Mouse (Mus musculus): ENCODE measurements at regions not wholly inside any gene's neighbourhood (a gene's known extent, or its start where the extent isn't known, plus 50 kb on each side); places are given as distances from the start of the nearest gene placed in this dataset.

DNA sequence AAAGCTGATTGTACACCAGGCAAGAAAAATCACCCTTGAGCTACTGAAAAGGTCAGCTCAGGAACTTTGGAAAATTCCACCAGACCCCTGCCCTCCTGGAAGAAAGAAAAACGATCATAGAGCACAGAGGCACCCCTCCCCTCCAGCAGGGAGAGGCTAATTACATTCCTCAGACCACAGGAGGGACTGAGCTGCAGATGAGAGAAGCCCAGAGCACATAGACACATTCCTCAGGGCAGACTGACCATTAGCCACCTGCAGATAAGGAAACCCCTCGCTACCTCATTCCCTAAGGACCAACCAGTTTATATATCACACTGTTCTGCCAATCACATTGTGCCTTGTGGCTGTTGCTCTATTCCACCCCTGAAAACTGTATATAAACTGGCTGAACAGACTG lies 230.3 kb downstream of the Parp8 start:
- no peak for DNase-seq (ENCODE audit: low spot score in 2 of 2)

DNA sequence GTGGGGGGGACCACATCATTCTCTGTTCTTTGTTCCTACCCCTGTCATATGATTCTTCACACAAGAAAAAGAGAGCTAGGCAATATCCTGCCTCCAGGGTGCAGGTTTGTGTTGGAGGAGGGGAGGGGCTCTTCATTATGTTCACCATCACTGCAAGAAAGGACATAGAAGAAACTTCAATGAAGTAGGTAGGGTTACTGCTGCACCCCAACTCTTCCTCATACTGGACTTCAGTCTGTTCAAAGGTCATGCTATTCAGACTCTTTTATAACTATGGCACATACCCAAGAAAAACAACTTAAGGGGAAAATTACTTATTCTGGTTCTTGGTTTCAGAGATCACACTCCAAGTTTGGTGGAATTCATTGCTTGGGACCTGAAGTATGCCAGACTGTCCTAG lies 243.7 kb downstream of the Parp8 start:
- no peak for DNase-seq (ENCODE audit: low spot score in 2 of 2)

DNA sequence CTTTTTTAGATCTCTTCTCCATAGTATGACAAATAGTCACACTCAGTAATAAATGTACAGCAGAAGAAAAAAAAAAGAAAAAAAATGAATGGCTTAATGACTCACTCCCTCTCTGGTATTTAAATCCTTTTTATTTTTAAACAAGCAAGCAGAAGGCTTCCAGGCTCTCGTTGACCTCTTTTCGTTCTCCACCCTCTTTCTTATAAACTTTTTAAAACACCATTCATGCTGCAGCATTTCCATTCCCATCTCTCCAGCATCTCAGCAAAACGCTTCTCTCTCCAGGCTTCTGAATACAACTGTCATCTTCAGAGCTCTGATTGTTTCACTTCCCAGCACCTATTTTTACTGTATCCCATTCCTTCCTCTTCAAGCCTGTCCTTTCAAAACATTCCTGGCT lies 259.8 kb downstream of the Parp8 start:
- DNase-seq (ENCODE audit: low spot score in 2 of 2), result no peak

DNA sequence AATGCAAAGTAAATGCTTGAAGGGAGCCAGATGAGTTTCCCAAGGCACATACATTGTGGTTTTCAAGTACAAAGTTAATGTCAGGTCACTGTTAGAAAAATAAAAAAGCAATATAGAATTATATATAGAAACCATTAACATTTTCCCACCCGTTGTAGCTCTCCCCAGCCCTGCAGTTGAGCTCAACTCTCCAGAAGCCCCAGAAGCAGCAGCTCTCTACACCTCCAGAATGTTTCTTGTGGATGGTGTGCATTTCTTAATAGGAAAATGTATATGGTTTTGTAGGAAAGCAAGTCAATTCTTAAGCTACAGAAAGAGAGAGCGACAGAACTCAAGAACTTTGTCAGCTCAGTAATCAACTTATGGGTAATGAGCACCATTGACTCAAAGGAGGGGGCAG lies 265.4 kb downstream of the Parp8 start:
- DNase-seq (ENCODE audit: low spot score in 2 of 2), result no peak

DNA sequence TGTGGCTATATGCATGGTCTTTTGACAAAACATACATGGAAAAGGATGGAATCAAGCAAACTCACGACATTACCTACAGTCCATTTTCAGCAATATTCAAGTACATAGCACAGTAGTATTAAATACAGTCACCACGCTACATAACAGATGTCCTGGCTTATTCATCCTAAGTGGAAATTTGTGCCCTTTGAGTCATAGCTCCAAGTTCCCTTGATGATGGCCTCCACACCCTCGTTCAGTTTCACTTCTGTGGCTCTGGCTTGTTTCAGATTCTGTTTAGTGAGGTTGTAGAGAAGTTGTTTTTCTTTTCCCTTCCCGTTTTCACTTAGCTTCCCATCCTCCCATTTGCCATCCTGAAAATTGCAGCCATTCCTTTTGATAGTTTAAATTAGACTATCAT lies 284.5 kb downstream of the Parp8 start:
- DNase-seq (ENCODE audit: low spot score in 2 of 2), result no peak

DNA sequence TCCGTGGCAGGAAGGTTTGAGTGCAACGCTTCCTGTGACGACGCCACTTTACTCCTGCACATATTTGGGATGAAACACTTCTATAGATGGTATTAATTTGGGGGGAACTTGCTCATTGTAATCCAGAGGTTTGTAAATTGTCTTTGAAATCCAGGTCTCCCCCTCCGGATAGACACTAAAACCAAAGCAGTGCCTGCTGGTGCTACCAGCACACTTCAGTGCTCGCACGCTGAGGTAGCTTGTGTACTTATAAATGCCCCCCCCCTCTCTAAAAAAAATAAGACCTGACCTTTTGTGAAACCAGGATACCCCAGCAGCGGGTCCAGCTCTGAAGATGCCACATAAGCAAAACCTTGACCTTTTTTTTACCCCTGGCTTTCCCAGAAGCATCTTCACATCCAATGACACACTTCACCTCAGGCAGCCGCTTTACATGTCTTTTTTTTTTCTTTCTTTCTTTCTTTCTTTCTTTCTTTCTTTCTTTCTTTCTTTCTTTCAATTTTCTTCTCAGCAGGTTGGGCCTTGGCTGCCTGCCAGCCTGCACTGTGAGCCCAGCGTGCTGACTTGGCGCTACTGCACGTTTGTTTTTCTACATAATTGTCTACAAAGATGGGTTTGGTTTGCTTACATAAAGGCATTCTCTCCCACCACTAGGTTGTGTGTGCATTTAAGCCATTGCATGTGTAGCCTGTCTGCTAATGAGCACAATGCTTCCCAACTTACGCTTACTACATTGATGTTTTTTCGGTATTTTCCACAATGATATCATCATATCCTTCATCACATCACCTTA lies 301.8 kb downstream of the Parp8 start:
- peak; percentile 22 for DNase-seq (ENCODE audit: low spot score in 2 of 2)

DNA sequence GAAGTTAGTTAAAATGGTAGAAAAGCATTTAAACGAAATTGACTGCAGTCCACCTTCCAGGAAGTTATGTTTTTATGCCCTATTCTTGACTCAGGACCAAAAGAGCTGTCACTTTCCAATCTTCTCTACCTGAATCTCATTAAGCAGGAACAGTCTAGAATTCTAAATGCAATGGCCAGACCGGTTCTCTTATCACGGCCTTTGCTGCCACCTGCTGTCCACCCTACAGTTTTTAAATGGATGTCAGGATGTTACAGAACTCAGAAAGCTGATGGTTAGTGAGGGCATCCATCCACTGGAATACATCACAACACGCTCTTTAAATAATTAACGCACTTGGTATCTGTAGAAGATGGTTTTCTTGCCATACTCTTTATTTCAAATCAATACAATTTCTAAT lies 310.5 kb downstream of the Parp8 start:
- peak; percentile 64 to 78 for DNase-seq (ENCODE audit: low spot score in 2 of 2)

DNA sequence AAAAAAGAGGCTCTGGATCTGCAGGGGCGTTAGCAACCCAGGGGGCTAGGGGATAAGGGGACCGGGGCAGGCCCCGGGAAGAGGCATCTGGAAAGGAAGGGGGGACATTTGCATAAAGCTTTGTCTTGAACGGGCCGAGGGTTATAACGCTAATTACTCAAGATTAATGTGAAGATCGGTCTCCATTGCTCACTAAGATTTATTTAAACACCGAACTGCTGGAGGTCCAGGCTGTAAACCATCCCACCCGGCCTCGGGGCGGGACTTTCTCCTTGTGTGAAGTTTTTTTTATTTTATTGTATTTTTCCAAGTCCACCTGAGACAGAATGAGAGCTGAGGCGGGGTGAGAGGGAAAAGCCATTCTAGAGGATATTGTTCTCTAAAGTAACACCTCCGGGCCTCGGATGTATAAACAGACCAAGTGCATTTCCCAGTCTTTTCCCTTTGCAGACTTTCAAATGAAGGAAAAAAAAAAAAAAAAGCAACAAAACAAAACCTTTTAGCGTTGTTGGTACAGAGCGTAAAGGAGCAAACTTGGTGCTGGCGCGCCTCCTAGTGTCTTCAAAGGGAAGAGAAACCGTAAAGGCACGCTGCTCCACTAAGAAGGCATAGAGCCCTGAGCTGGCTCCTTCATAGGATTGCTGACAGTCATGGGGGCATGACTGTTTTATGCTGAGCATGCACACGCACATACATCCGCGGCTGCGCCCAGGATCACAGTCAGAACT lies 313.3 kb downstream of the Parp8 start:
- peak; percentile 82 to 86 for DNase-seq (ENCODE audit: low spot score in 2 of 2)

DNA sequence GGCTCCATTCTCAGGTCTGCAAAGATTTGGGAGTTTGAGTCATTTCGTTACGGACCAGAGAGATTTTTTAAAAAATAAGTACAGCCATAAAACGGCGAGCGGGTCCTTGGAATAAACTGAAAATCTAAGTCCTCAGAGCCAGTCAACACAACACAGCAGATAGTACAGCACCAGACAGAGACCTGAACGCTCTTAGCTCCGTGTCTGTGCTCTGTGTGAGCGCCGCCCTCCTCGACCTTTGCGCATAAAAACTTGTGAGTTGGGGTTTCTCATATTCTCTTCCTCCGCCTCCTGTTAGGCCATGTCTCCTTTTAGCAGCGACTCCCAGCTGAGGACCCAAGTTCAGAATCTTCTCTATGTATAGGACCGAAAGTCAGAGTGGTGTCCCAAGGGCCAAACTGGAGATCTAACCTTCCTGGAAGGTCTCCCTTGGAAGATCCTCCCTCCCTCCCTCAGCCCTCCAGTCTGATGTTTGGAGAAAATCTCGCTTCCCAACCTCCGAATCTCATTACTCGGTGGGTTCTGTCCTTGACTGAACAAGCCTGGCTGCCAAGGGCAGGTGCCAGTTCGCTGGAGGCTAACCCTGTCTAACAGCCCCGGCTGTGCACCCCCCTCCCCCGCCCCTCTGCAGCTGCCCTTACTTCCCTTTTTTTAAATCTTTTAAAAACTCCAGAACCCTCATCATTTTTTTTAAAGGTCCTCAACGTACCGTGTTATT lies 314.0 kb downstream of the Parp8 start:
- DNase-seq (ENCODE audit: low spot score in 2 of 2), result no peak

DNA sequence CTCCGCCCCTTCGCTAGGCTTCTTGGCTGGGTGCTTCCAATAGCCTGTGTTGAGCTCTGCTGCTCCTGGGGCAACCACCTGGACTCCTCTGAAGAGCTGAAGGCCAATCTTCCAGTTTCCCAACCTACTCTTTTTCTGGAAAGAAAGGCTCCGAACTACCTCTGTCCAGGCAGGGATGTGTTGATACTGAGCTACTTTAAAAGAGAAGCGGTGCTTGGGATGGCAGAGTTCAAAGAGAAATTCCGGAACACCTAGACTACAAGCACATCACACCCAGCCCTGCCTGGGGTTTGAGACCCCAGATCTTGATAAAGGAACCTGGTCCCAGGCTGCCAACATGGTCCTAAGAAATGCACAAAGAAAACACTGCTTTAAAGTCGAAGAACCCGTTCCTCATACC lies 315.7 kb downstream of the Parp8 start:
- no peak for DNase-seq (ENCODE audit: low spot score in 2 of 2)

DNA sequence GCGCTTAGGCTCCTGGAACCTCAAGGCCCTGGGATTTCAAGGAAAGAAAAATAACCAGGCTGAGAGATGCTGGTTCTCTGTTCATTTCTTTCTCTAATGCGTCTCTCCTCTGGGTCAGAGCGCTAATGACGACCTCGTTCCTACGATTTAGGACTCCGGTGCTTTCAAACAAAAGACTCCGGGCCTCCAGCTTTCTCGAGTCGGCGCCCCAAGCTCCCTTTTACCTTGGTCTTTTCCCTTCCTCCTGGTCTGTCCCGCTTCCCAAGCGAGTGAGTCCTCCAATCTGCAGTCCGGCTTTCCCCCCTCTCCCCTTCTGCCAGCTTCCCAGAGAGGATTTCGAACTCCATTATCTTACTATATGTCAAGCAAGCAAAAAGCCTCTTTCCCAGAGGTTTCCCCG lies 316.5 kb downstream of the Parp8 start:
- DNase-seq (ENCODE audit: low spot score in 2 of 2), result no peak

DNA sequence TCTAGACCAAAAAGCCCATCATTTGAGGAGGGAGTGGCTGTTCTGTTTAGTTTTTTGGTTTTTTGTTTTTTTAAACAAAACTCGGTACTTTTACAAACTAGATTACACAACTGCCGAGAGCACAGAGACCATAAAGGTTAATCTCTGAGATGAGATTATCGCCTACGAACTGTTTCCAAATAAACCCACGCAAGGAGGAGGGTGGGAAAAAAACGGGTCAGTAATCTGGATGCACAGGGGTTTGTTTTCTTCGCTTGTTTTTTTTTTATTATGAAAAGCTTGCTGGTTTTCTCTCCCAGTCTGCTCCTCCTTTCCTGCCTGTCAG lies 316.9 kb downstream of the Parp8 start:
- no peak for DNase-seq (ENCODE audit: low spot score in 2 of 2)

DNA sequence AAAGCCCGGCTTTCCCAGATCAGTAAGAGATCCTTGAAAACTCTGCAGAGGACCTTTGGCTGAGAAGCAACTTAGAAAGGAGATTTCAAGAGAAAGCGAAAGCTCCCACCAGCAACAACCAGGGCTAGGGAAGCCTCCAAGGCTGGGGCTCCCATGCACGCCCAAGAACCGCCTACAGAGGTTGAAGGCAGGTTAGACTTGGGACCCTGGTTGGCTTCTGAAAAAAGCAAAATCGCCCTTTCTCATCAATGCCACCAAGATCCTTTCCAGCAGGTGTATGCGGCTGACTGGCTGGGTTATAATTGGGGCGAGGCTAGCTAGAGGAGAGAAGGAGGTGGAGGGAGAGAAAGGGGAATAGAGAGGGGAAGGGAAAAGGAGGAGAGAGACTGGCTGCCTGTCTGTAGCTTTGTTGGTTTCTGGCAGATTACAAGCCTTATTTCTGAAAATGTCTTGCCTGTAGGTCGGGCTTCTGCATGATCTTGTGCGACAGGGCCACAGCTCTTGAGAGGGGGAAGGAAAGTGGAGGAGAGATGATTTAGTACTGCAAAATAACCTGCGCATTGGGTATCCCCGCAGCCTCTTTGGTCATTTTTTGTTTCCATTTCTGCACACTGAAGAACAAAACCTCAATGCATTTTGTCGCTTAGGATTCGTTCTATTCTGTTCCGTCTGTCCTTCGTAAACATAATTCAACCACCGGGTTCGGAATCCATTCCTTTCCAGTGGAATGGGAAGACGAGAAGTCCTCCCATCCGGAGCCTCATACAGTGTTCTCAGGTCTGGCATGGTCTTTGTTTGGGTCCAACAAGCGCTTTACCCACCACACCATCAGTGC lies 317.5 kb downstream of the Parp8 start:
- no peak for DNase-seq (ENCODE audit: low spot score in 2 of 2)

DNA sequence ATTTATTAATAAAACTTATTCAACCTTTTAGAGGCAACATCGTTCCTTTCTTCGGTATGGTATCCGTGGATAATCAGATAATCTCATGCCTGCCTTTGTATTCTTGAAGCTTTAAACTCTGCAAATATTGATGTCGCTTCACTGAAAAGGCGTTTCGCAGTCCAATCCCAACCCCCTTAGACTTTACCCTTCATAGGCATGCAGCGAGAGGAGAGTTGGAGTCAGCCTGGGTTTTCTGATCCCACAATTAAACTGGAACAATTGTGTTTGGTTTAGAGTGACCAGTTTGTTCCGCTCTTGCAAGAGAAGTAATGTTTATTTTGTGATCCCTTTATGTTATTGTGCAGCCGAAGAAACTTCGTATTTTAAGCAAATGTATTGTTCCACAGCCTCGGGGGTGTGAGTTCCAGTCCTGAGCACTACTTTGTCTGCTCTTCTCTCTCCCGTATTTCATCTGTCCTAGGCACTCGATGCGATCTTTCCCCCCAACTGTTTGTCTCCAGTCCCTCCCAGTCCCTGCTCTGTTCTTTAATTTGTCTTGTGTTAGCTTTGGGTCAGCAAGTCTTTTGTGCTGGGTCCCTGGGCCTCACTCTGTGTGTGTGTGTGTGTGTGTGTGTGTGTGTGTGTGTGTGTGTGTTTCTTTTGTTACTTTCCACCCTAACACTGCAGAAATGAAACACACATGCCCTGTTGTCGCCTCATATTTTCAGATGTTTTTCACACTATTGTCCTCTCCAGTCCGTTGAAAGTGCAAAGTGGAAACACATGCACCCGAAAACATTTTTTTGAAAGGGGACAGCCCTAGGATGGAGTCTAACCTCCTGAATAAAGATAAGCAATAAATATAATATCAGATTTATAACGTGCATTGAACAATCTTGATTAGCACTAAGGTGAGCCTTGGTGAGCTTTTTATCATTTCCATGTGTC lies 318.7 kb downstream of the Parp8 start:
- no peak for DNase-seq (ENCODE audit: low spot score in 2 of 2)

DNA sequence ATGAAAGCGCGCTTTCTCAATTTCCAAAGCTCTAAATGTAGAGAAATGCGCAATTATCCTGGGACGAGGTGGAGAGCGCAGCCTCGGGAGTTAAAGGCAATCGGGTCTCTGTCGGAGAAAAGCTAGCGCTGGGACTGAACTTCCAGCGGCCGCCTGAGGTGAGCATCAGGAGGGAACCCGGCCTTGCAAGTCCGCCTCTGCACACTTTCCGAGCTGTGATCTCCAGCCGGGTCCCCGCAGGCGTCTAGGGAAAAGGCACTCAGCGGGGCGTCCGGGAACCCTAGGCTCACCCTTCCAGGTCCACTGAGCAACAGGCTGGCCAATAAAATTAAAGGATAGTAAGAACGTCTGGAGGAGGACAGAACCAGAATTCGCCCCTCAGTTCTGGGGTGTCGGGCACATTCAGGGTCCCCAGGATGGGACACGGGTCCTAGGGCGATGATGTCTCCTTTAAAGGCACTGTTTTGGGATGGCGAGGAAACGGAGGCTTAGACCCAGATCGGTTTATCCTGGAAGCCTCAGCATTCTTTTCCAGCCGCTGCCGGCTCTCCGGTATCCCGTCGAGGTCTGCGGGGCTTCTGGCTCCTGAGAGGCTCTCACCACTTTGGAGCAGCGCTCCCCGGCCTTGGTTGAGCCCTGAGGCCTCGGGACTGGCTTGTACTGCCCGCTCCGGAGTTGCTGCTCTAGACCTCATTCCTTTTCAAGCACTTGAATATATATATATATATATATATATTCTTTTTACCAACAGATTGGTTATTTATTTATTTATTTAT lies 319.5 kb downstream of the Parp8 start:
- peak in 1 of 2 experiments; percentile 26 for DNase-seq (ENCODE audit: low spot score in 2 of 2)

DNA sequence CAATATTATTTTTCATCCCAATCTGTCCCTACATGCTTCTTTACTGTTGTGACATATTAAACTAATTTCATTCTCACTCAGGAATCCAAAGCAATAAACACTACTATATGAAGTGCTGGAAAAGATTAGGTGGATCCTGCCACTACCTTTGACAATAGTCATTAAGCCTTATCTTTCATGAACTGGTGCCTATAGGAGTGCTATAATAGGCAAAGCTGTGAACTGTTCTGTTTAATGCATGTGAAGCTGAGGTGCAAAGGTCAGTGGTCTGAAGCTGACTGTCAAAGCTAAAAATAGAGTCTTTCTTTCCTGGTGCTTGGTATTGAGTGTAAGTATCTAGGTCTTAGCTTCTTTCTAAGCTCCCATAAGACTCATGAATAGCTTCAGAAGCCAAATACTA lies 336.6 kb downstream of the Parp8 start:
- no peak for DNase-seq (ENCODE audit: low spot score in 2 of 2)
